Mouse (Mus musculus): ENCODE results near the gene Clmp. TPM values are rescaled to one million over a fixed set of nuclear protein-coding genes. Genes with fewer than 3 reads are reported as not detected.
A peak's percentile ranks its signal among the peaks of the same experiment; 100 is the strongest.
"Not testable (repeated sequence)": the region's sequence is repeated elsewhere in the genome, so short reads cannot be mapped to it uniquely, and the experiment has no call there.

Gene Clmp
- total RNA-seq, 2 experiments from 2014 or later = 4.3 to 5.2 TPM

DNA sequence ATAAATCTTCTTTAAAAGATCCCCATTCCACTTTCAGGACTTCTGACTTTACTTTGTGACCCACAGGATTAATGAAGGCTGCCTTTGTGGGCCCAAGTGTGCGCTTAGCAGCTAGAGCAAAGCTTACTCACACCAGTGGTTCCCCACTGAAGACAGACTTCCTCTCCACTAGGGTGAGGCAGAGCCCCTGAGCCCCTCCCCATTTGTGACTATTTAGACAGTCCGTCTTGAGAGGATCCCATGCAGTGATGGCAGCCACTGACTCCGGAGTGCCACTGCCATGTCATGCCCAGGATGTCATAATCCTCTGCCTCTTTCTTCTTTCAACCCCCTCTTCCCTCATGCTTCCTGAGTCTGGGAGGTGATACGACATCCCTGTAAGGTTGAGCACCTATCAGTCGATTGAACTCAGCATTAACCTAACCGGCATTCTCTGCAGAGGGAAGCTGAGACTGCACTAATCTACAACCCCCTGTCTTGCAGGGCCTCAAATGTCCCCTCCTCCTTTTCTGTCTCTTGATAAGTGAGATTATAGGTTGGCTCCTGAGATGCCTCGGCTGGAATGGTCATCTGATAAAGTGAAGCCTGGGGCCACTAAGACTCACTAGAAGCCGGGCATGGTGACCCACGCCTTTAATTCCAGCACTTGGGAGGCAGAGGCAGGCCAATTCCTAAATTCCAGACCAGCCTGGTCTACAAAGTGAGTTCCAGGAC, 112.6 kb downstream of the Clmp start:
- no peak for DNase-seq
- intact Hi-C loops (cut with DNase I) = no loop called here

- intact Hi-C loops (cut with DNase I) = no loop called here
- DNase-seq = no peak
These were observed 113.3 kb downstream of the Clmp start for GRCm38 (mm10) chr9:40799112-40799511.

DNA sequence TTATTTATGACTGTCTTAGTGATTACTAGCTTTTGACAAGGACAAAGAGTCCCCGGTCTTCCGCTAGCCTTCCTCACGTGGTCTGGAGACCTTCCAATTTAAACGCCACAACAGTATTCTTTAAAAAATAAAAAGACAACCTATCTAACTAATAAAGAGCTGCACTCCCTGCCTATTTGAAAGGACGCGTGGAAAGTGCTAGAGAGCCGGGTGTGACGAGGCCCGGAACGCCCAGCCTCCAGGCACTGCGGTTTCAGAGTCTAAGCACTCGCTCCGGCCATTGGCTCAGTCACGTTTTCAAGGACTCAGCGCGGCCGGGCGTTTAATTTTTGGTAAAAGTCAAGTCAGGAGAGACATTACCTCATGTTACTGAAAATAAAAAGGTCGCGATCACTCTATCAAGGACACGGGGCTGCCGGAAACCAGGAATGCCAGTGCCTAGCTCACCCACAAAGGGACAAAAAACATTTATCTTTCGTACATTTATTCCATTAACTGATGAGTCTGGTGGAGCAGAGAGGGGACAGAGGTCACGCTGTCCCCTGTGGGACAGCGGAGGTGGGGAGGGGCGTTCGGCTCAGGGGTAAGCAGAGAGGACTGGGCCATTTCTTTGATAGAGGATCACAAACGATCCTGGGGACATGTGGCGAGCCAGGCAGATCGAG, 114.2 kb downstream of the Clmp start:
- intact Hi-C loops (cut with DNase I) = loop anchor here (1.0 kb wide), 1 partner anchor 16 kb away; no protein-coding TSS in a partner anchor
- peak; percentile 78 to 83 for DNase-seq

GRCm38 (mm10) chr9:40800675-40801612, 115.2 kb downstream of the Clmp start, which contains the start of gene Hspa8:
TSS of gene Hspa8 (plus strand) at chr9:40800984.
- intact Hi-C loops (cut with DNase I) = loop anchor here (1.0 kb wide), 1 partner anchor 17 kb away; no protein-coding TSS in a partner anchor
- DNase-seq = peak; percentile 99 to 100

GRCm38 (mm10) chr9:40801614-40802532, 116.1 kb downstream of the Clmp start:
- DNase-seq; intact Hi-C loops (cut with DNase I): not testable (repeated sequence)

DNA sequence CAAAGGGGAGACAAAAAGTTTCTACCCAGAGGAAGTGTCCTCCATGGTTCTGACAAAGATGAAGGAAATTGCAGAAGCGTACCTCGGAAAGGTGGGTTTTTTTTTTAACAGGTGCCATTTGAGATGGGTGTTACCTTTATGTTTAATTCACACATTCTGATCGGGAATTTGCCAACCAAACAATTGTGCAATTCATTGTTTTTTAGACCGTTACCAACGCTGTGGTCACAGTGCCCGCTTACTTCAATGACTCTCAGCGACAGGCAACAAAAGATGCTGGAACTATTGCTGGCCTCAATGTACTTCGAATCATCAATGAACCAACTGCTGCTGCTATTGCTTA, 116.7 kb downstream of the Clmp start:
- intact Hi-C loops (cut with DNase I); DNase-seq: not testable (repeated sequence)

- intact Hi-C loops (cut with DNase I); DNase-seq: not testable (repeated sequence)
These were observed 118.8 kb downstream of the Clmp start for GRCm38 (mm10) chr9:40804576-40804975.

DNA sequence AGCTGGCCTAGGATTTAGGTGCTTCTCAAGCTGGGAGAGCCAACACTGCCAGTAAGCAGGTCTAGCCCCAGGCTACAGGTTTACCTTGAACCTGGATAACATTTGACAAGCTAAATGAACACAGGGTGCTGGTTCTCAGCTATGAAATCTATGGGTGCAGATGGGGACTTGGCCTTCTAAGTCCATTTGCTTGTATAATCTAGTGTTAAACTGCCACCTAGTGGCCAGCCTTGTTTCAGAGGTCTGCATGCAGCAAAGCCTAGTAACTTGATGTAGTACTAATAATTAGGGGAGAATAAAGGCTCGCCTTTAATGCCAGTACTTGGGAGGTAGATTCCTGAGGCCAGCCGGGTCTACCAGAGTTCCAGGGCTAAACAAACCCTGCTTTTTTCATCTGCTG, 119.5 kb downstream of the Clmp start:
- peak; percentile 71 to 77 for DNase-seq
- intact Hi-C loops (cut with DNase I) = loop anchor here (1.0 to 5.0 kb wide), 2 partner anchors 49 to 168 kb away; no protein-coding TSS in a partner anchor

DNA sequence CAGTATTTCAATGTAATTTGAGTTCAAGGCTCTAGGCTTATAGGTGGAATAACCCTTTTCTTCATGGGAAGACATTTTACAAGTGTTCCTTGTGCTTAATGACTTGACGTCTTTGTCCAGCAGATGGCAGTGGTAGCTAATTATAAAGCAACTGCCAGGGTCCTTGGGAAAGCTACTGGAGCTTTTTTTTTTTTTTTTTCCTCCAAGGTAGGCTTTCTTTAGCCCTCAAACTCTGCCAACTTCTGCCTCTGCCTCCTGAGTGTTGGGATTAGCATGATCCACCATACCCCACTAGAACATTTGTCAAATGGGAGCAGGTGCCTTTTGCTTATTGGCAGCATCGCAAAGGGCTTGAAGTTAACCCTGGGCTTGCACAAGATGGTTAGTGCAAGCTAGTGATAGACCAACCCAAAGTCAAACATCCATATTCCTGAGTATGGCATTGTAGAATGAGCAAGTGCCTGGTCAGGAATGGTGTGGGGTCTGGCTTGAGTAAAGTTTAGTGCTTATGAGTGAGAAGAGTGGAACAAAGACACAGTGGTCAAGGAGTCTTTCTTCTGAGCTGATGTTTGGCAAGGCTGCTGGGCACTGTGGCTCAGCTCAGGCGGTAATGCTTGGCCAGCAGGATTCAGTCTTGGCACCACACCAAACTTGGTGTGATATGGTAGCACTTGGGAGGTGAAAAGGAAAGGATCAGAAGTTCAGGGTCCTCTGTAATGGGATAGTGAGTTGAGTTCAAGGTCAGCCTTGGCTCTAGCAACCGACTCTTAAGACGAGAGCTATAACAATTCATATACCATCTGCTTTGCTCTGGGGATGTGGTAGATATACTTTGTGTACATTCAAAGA, 120.9 kb downstream of the Clmp start:
- DNase-seq = no peak
- intact Hi-C loops (cut with DNase I) = loop anchor here (5.0 kb wide), 1 partner anchor 169 kb away; no protein-coding TSS in a partner anchor

- intact Hi-C loops (cut with DNase I) = loop anchor here (5.0 kb wide), 1 partner anchor 170 kb away; no protein-coding TSS in a partner anchor
- DNase-seq = no peak
These were observed 121.6 kb downstream of the Clmp start for GRCm38 (mm10) chr9:40807289-40807920.

- intact Hi-C loops (cut with DNase I) = loop anchor here (5.0 kb wide), 1 partner anchor 171 kb away; no protein-coding TSS in a partner anchor
- DNase-seq = no peak
These were observed 122.5 kb downstream of the Clmp start for GRCm38 (mm10) chr9:40808061-40808906.

DNA sequence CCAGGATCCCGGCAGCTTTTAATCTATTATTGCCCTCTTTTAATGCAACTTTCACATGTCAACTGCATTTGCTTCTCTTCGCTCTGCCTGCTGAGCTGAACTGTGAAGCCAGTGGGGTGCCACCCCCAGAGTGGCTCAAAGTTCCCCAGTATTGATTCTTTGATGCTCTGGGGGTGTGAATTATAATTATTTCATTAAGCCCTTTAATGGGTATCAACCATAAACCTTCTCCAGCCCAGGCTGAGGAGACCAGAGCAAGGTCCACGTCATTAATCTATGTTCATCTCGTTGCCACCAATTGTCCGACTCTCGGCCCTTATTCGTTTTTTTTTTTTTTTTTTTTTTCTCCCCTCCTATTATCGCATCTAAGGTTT, 123.1 kb downstream of the Clmp start:
- no peak for DNase-seq
- intact Hi-C loops (cut with DNase I) = loop anchor here (5.0 kb wide), 1 partner anchor 172 kb away; no protein-coding TSS in a partner anchor

DNA sequence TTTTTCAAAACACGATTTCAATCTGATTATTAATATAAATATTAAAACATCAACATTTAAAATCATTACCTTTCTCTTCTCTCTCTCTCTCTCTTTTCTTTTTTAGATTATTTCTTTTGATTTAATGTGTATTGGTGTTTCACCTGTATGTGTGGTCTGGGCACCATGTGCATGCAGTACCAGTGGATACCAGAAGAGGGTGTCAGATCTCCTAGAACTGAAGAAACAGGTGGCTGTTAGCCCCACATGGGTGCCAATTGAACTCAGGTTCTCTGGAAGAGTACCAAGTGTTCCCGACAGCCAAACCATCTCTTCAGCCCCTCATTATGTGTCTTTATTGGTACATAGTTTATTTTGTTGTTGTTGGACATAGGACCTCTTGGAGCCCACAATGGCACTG, 126.1 kb downstream of the Clmp start:
- no peak for DNase-seq
- intact Hi-C loops (cut with DNase I) = no loop called here

DNA sequence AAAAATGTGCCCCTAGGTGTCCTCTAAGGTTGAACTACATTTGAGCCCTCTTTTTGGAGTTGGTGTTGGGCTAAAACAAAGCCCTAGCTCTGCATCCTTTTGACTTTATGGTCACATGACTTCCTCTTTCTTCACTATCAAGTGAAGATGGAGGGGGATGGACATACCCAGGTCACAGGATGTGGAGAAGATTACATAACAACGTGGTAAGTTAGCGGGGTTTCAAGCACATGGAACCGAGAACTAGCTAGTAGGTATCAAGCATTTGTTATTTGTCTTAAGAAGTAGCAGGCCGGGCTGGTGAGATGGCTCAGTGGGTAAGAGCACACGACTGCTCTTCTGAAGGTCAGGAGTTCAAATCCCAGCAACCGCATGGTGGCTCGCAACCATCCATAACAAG, 128.3 kb downstream of the Clmp start:
- DNase-seq = no peak
- intact Hi-C loops (cut with DNase I) = no loop called here

DNA sequence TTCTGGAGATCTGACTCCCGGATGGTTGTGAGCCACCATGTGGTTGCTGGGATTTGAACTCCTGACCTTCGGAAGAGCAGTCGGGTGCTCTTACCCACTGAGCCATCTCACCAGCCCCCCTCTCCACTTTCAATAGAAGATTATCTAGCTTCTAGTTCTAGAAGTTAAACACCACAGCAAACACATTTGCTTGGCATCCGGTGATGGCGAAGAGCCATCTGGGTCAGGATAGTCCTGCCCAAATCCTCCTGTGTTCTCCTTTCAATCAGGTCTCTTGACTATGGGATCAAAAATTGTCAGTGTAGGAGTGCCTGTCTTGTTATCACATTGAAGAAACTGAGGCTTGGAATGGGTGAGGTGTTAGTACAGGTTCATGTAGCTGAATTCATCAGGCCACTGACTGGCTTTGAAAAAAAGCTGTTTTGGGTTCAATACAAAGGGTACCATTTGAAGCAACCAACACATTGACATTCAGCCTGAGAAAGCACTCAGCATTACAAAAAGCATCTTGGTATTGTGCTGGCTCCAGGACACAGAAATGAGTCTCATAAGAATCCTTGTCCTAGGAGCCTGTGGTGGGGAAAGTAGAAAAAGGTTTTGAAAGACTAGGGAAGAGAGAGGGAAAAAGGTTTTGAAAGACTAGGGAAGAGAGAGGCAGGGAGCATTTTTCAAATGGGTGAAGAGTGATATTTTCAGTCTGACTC, 131.7 kb downstream of the Clmp start:
- DNase-seq = no peak
- intact Hi-C loops (cut with DNase I) = no loop called here

DNA sequence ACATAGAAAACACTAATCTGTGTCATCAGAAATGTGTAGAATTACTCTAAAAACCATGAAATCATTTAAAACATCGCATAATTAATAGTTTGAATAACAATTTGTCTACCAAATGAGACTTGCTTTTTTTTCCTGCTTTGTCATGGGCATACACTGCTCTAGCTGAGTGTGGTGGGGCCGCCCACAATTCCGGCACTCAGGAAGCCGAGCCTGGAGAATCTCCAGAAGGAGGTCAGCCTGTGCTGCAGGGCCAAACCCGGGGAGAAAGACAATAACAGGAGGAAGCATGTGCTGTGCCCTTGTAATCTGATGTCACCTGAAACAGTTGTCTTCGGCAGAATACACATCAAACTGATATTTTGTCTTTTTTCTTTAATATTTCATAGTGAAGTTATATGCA, 139.8 kb downstream of the Clmp start:
- intact Hi-C loops (cut with DNase I) = no loop called here
- peak in 1 of 2 experiments; percentile 19 for DNase-seq

DNA sequence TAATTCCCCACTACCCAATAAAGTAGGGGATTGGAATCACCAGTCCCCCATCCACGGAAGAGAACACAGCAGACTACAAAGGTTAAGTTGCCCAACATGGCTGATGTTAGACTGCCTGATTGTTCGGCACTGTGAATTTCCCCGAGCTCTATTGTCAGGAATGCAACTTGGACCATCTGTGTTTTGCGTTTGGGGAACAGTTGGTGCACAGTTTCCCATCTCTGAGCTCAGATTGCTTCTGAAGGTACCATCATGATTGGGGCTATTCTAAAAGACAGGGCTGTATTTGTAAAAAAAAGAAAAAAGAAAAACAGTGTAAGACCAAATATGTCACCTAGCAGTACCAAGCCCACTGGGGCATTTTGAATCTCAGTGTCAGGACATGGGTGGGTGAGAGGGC, 141.6 kb downstream of the Clmp start:
- intact Hi-C loops (cut with DNase I) = no loop called here
- DNase-seq = no peak

Measured in heart, postnatal 36 days (tissue).